Comparison of ENCODE assay signal across 19 mouse cellular contexts in genomic region chr17:71268152-71268551, GRCm38 (mm10). TPM values are rescaled to one million over a fixed set of nuclear protein-coding genes. Genes with fewer than 3 reads are reported as not detected.
DNase-seq lines count a peak whose midpoint lies in the region; ATAC-seq lines count a peak whose summit lies in the region.
"Had no signal": no experiment of that assay in that cellular context is flagged by ENCODE, and none has a peak within 500 bp of the region (broad histone marks: within the 10 kb centered on the region; RNA-seq: fewer than 3 reads in every experiment).

No protein-coding gene starts in this region.

- no peaks in the 10 kb centered on the region for H3K27me3 ChIP-seq in heart, embryonic 10.5 days (ENCODE audit: insufficient read depth, poor library complexity, severe bottlenecking)
- no peaks in the 10 kb centered on the region for H3K27me3 ChIP-seq in kidney, embryonic 15.5 days
- H3K27me3 ChIP-seq in liver, embryonic 16.5 days (ENCODE audit: control insufficient read depth, insufficient read depth, low read depth, low read length): no peaks in the 10 kb centered on the region
- H3K27me3 ChIP-seq: midbrain, embryonic 13.5 days; neural tube, embryonic 15.5 days had no signal

- WGBS in heart, embryonic 10.5 days: 68% methylated on average over 10 of the region's 10 CpGs
- WGBS in kidney, embryonic 15.5 days: 89% methylated on average over 10 of the region's 10 CpGs
- 57% methylated on average over 10 of the region's 10 CpGs for WGBS in liver, embryonic 16.5 days (ENCODE audit: insufficient replicate concordance)

- H3K4me1 ChIP-seq in heart, embryonic 10.5 days: peaks cover 69% of the 10 kb centered on the region
- H3K4me1 ChIP-seq in kidney, embryonic 15.5 days: 0 out of 2 replicates have a peak, but pooled peaks cover 6% of the 10 kb centered on the region
- H3K4me1 ChIP-seq in liver, embryonic 16.5 days (ENCODE audit: control insufficient read depth, low read depth, low read length): peaks cover 59% of the 10 kb centered on the region
- H3K4me1 ChIP-seq: midbrain, embryonic 13.5 days; neural tube, embryonic 15.5 days had no signal

- H3K4me2 ChIP-seq in kidney, embryonic 15.5 days: no peak overlapping the region
- H3K4me2 ChIP-seq in liver, embryonic 16.5 days (ENCODE audit: low read depth, low read length): peak overlapping the region; percentile 61
- H3K4me2 ChIP-seq: midbrain, embryonic 13.5 days; neural tube, embryonic 15.5 days had no signal

- DNase-seq in heart, embryonic 10.5 days (ENCODE audit: low spot score): no peak
- no peak for DNase-seq in heart, postnatal 10 days
- no peak for DNase-seq in kidney, adult 11 months
- no peak for DNase-seq in right cerebral cortex, postnatal 36 days (ENCODE audit: low spot score in 2 of 2)
- DNase-seq: adrenal gland, postnatal 14 days; cerebellum, adult 18-20 months; cerebellum, postnatal 36 days; forebrain, postnatal 0 days; kidney, adult 9 months; layer of hippocampus, postnatal 36 days; lung, adult 2 months; lung, postnatal 4 days; thymus, postnatal 36 days had no signal

- no peak overlapping the region for H3K9ac ChIP-seq in kidney, embryonic 15.5 days
- H3K9ac ChIP-seq in liver, embryonic 16.5 days (ENCODE audit: low read depth, low read length): peak overlapping the region; percentile 63
- H3K9ac ChIP-seq: forebrain, postnatal 0 days; midbrain, embryonic 13.5 days; neural tube, embryonic 15.5 days had no signal

- ATAC-seq in kidney, embryonic 15.5 days (replicated peaks; ENCODE audit: low FRiP score): peak; percentile 22; the same call in 1 of the 2 replicates
- ATAC-seq in erythroid progenitor cell, adult 5-6 weeks (replicated peaks; ENCODE audit: low FRiP score, poor library complexity, severe bottlenecking): peak; percentile 7
- ATAC-seq in liver, embryonic 16.5 days (ENCODE audit: low read depth): no peak
- ATAC-seq: forebrain, postnatal 0 days; midbrain, embryonic 13.5 days had no signal

- no peak overlapping the region for H3K4me3 ChIP-seq in heart, embryonic 10.5 days
- no peak overlapping the region for H3K4me3 ChIP-seq in kidney, embryonic 15.5 days (replicated peaks)
- H3K4me3 ChIP-seq in liver, embryonic 16.5 days (ENCODE audit: low read depth, low read length): peak overlapping the region; percentile 48
- H3K4me3 ChIP-seq: midbrain, embryonic 13.5 days; myocyte; neural tube, embryonic 15.5 days had no signal

- peaks cover 23% of the 10 kb centered on the region for H3K36me3 ChIP-seq in heart, embryonic 10.5 days
- H3K36me3 ChIP-seq in kidney, embryonic 15.5 days: no peaks in the 10 kb centered on the region
- H3K36me3 ChIP-seq in liver, embryonic 16.5 days (ENCODE audit: control insufficient read depth, insufficient read depth): no peaks in the 10 kb centered on the region
- H3K36me3 ChIP-seq: midbrain, embryonic 13.5 days; neural tube, embryonic 15.5 days had no signal

- intact Hi-C loops in heart, postnatal 10 days (cut with DNase I): no loop called here

- H3K27ac ChIP-seq in heart, embryonic 10.5 days: peak overlapping the region; percentile 78
- H3K27ac ChIP-seq in kidney, embryonic 15.5 days: no peak overlapping the region
- peak overlapping the region; percentile 95 for H3K27ac ChIP-seq in liver, embryonic 16.5 days (ENCODE audit: low read length)
- H3K27ac ChIP-seq: midbrain, embryonic 13.5 days; neural tube, embryonic 15.5 days had no signal

- no peaks in the 10 kb centered on the region for H3K9me3 ChIP-seq in heart, embryonic 10.5 days
- no peaks in the 10 kb centered on the region for H3K9me3 ChIP-seq in kidney, embryonic 15.5 days (replicated peaks)
- H3K9me3 ChIP-seq in liver, embryonic 16.5 days (replicated peaks; ENCODE audit: control insufficient read depth, low read length): no peaks in the 10 kb centered on the region
- H3K9me3 ChIP-seq: midbrain, embryonic 13.5 days; neural tube, embryonic 15.5 days had no signal

RNA-seq across cellular contexts. Expression of gene Emilin2, which starts 43.6 kb away (rescaled TPM):
- polyA plus RNA-seq in heart, embryonic 10.5 days (2016; fragmentation: Nextera tagmentation; extraction: Ambion mirVana): 66.9 and 119 TPM in 2 replicates
- 100 to 1,000 TPM; 185 to 196 TPM for total RNA-seq in heart, postnatal 10 days (2021)
- 3.6 and 4.8 TPM in 2 replicates for polyA plus RNA-seq in kidney, embryonic 15.5 days (2015; fragmentation: Nextera tagmentation; extraction: Ambion mirVana)
- 98.7 and 158 TPM in 2 replicates for total RNA-seq in erythroid progenitor cell, adult 5-6 weeks (2015; ENCODE audit: low replicate concordance)
- 88.5 and 131 TPM in 2 replicates for total RNA-seq in erythroid progenitor cell, adult 5-6 weeks (2017; ENCODE audit: low replicate concordance)
- 18.5 and 20.0 TPM in 2 replicates for polyA plus RNA-seq in liver, embryonic 16.5 days (2015; fragmentation: Nextera tagmentation; extraction: Ambion mirVana)
